Mouse (Mus musculus) hindbrain, embryonic 16.5 days (tissue): ENCODE results near the gene Epm2a. TPM values are rescaled to one million over a fixed set of nuclear protein-coding genes. Genes with fewer than 3 reads are reported as not detected.
A peak's percentile ranks its signal among the peaks of the same experiment; 100 is the strongest.

Experiments
- ATAC-seq: fragments of 200-750 bp; cut with Nextera tagmentation; 2 replicates; pipeline ENCODE4 v1.8.0; 2017; ENCODE audit warnings: moderate TSS enrichment, moderate library complexity
- H3K27ac ChIP-seq: fragments of 300-500 bp; sonication (generic); 2 replicates; pipeline ENCODE4 v1.5.1; 2014; ENCODE audit warnings: low read depth, mild to moderate bottlenecking, control low read depth, low read length, moderate library complexity
- H3K27me3 ChIP-seq: fragments of 300-500 bp; sonication (generic); replicated peaks from 2 replicates; pipeline ENCODE4 v1.6.1; 2014; ENCODE audit warnings: low read length; ENCODE audit not compliant: control insufficient read depth, insufficient read depth
- H3K36me3 ChIP-seq: fragments of 300-500 bp; sonication (generic); 2 replicates; pipeline ENCODE4 v1.6.1; 2014; ENCODE audit warnings: mild to moderate bottlenecking, low read length, moderate library complexity, mixed read lengths; ENCODE audit not compliant: control insufficient read depth, insufficient read depth
- H3K4me1 ChIP-seq: fragments of 300-500 bp; sonication (generic); 2 replicates; pipeline ENCODE4 v1.6.1; 2014; ENCODE audit warnings: low read depth, low read length; ENCODE audit not compliant: control insufficient read depth, insufficient read depth
- H3K4me2 ChIP-seq: fragments of 300-500 bp; sonication (generic); 2 replicates; pipeline ENCODE4 v1.6.1; 2014; ENCODE audit warnings: mild to moderate bottlenecking, low read length, control low read depth, moderate library complexity
- H3K4me3 ChIP-seq: fragments of 300-500 bp; sonication (generic); 2 replicates; pipeline ENCODE4 v1.5.1; 2014; ENCODE audit warnings: mild to moderate bottlenecking, low read length, control low read depth, moderate library complexity
- H3K9ac ChIP-seq: fragments of 300-500 bp; sonication (generic); 2 replicates; pipeline ENCODE4 v1.6.1; 2014; ENCODE audit warnings: low read depth, mild to moderate bottlenecking, control low read depth, low read length, moderate library complexity
- H3K9me3 ChIP-seq: fragments of 300-500 bp; sonication (generic); 2 replicates; pipeline ENCODE4 v1.6.1; 2014; ENCODE audit warnings: mild to moderate bottlenecking, low read length, moderate library complexity; ENCODE audit not compliant: control insufficient read depth
- WGBS: fragments of 180-500 bp; shearing (Covaris S2); extraction: QIAGEN DNeasy Blood & Tissue Kit; methylation state at CpG from one replicate; pipeline ENCODE4 v1.1.7; 2014; 5-methylcytosine and 5-hydroxymethylcytosine counted together
- polyA plus RNA-seq: library from polyadenylated mRNA; unstranded; fragments of >200 nt; fragmentation: Nextera tagmentation; extraction: Ambion mirVana; gene quantifications from 2 replicates; pipeline ENCODE4 v1.2.1, GENCODE M21; 2015

Epm2a gene
- polyA plus RNA-seq, 1 experiment from 2014 or later: 2.1 TPM

- no peaks in the 10 kb centered on the region for H3K36me3 ChIP-seq
- ATAC-seq: no peak
- no peak overlapping the region for H3K27ac ChIP-seq
- H3K27me3 ChIP-seq: no peaks in the 10 kb centered on the region
- H3K9me3 ChIP-seq: no peaks in the 10 kb centered on the region
- H3K4me2 ChIP-seq: no peak overlapping the region
- no peak overlapping the region for H3K9ac ChIP-seq
- H3K4me1 ChIP-seq: no peaks in the 10 kb centered on the region
- WGBS: 85% methylated on average over 5 of the region's 5 CpGs
- no peak overlapping the region for H3K4me3 ChIP-seq
These were observed 67.7 kb downstream of the Epm2a start for GRCm38 (mm10) chr10:11410926-11411325.

- Histone ChIP-seq H3K27ac (no peak overlapping the region), H3K27me3 (no peaks in the 10 kb centered on the region), H3K36me3 (no peaks in the 10 kb centered on the region), H3K9me3 (no peaks in the 10 kb centered on the region), H3K4me3 (no peak overlapping the region), H3K4me1 (no peaks in the 10 kb centered on the region), H3K4me2 (no peak overlapping the region), H3K9ac (no peak overlapping the region)
- 90% methylated on average over 3 of the region's 3 CpGs for WGBS
- ATAC-seq: no peak
These were observed 76.9 kb downstream of the Epm2a start for GRCm38 (mm10) chr10:11420071-11420470.

DNA sequence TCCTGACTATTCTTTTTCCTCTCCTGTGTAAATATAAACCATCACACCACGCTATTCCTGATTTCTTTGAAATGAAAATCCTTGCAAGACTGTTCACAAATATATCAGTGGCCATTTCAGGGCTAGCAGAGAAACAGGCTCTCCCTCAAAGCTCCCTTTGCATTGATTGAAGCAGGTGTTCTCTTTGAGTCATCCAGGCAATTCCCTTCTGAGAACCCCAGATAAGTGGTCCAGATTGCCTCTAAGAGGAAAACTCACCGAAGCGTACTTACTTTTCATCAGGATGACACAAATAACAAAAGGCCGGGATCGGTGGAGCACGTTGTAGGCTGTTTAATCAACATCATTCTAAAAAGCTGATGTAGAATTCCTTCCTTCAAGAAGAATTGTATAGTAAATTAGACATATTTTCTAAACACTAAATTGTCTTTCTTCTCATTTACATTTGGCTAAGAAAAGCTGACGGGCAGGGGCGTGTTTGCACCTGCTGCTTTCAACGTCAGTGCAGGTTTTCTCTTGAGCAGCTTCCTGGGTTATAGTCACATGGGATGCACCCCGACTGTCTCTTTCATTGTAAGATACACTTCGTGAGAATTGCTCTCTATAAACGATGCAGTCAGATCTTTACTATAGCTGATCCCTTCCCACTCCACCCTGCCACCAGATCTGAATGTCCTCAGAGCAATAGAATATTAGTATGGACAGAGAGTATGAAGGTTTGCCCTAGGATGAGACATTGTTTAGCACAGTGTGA, 86.0 kb downstream of the Epm2a start:
- 56% methylated on average over 12 of the region's 12 CpGs for WGBS
- Histone ChIP-seq H3K4me2 (no peak overlapping the region), H3K27me3 (no peaks in the 10 kb centered on the region), H3K9me3 (no peaks in the 10 kb centered on the region), H3K27ac (no peak overlapping the region), H3K36me3 (no peaks in the 10 kb centered on the region), H3K9ac (no peak overlapping the region), H3K4me3 (no peak overlapping the region), H3K4me1 (no peaks in the 10 kb centered on the region)
- no peak for ATAC-seq

GRCm38 (mm10) chr10:11436961-11437360, 93.8 kb downstream of the Epm2a start:
- no peak overlapping the region for H3K4me2 ChIP-seq
- ATAC-seq: no peak
- H3K4me3 ChIP-seq: no peak overlapping the region
- no peaks in the 10 kb centered on the region for H3K36me3 ChIP-seq
- 62% methylated on average over 1 of the region's 1 CpGs for WGBS
- no peak overlapping the region for H3K9ac ChIP-seq
- H3K27ac ChIP-seq: no peak overlapping the region
- H3K9me3 ChIP-seq: no peaks in the 10 kb centered on the region
- H3K4me1 ChIP-seq: no peaks in the 10 kb centered on the region
- no peaks in the 10 kb centered on the region for H3K27me3 ChIP-seq

- Histone ChIP-seq H3K4me1 (no peaks in the 10 kb centered on the region), H3K36me3 (no peaks in the 10 kb centered on the region), H3K4me3 (no peak overlapping the region), H3K9ac (no peak overlapping the region), H3K27ac (no peak overlapping the region), H3K9me3 (no peaks in the 10 kb centered on the region), H3K4me2 (no peak overlapping the region), H3K27me3 (no peaks in the 10 kb centered on the region)
- ATAC-seq: no peak
- WGBS: 87% methylated on average over 10 of the region's 10 CpGs
These were observed 95.3 kb downstream of the Epm2a start for GRCm38 (mm10) chr10:11438461-11438860.

- Histone ChIP-seq H3K9ac (no peak overlapping the region), H3K4me2 (no peak overlapping the region), H3K9me3 (no peaks in the 10 kb centered on the region), H3K27me3 (no peaks in the 10 kb centered on the region), H3K4me1 (no peaks in the 10 kb centered on the region), H3K27ac (no peak overlapping the region), H3K4me3 (no peak overlapping the region), H3K36me3 (no peaks in the 10 kb centered on the region)
- 88% methylated on average over 6 of the region's 6 CpGs for WGBS
- no peak for ATAC-seq
These were observed 96.1 kb downstream of the Epm2a start for GRCm38 (mm10) chr10:11439342-11439741.

DNA sequence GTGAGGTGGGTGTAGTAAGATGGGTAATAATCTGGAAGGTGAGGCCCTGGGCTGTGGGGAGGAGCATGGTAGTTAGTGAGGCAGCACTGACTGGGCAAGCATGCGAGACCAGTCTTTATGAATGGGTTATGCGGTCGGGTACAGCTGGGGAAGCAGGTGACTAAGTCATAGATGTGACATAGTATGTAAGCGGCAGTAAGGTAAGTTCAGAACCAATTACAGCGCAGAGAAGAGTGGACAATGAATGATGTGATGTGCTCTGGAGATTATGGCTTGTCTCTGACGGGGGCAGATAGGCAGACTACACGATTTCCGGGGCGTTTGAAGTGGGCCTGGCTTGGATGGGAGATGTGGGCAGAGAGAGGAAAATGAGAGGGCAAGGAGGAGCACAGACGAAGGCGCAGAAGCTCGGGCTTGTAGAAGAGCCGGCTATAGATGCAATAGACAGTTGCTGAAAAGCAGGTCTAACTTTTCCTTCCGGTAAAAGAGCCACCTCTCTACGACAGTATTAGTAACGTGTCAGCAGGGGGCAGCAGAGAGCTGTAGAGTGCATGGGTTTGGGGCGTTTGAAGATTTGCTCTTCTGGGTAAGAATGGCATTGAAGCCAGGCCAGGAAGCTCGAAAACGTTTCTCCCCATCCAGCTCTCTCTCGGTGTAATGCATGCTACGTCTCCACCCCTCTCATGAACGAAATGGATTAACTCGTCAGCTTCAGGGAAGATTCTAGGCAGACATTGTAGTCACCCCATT, 106.5 kb downstream of the Epm2a start:
- Histone ChIP-seq H3K9ac (peak overlapping the region; percentile 33; the same call in 1 of the 2 replicates), H3K27me3 (no peaks in the 10 kb centered on the region), H3K27ac (no peak overlapping the region), H3K9me3 (no peaks in the 10 kb centered on the region), H3K4me3 (no peak overlapping the region), H3K36me3 (no peaks in the 10 kb centered on the region), H3K4me2 (peak overlapping the region; percentile 41), H3K4me1 (peaks cover 8% of the 10 kb centered on the region)
- WGBS: 29% methylated on average over 23 of the region's 23 CpGs
- peak; percentile 94 for ATAC-seq

DNA sequence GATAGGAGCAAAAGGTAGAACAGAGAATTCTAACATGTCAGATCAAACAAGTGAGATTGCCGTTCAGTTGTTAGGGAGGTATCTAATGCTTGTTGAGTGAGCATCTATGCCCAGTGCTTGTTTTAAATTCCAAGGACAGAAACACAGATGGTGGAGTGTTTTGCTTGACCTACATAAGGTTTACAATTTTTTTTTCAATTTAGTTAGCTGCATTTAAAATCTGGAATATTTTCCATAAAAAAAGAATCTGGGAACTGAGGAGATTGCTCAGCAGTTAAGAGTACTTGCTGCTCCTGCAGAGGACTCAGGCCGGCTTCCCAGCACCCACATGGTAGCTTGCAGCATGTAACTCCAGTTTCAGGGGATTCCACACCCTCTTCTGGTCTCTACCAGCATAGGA, 109.3 kb downstream of the Epm2a start:
- 79% methylated on average over 2 of the region's 2 CpGs for WGBS
- no peak overlapping the region for H3K9ac ChIP-seq
- no peak for ATAC-seq
- H3K27ac ChIP-seq: no peak overlapping the region
- no peak overlapping the region for H3K4me2 ChIP-seq
- no peaks in the 10 kb centered on the region for H3K27me3 ChIP-seq
- no peaks in the 10 kb centered on the region for H3K9me3 ChIP-seq
- H3K4me3 ChIP-seq: no peak overlapping the region
- peaks cover 8% of the 10 kb centered on the region for H3K4me1 ChIP-seq
- H3K36me3 ChIP-seq: no peaks in the 10 kb centered on the region

- WGBS: 33% methylated on average over 1 of the region's 1 CpGs
- Histone ChIP-seq H3K9me3 (no peaks in the 10 kb centered on the region), H3K4me3 (no peak overlapping the region), H3K36me3 (no peaks in the 10 kb centered on the region; the same call in 1 of the 2 replicates), H3K27ac (no peak overlapping the region), H3K4me2 (no peak overlapping the region), H3K4me1 (no peaks in the 10 kb centered on the region), H3K27me3 (no peaks in the 10 kb centered on the region), H3K9ac (no peak overlapping the region)
- no peak for ATAC-seq
These were observed 114.2 kb downstream of the Epm2a start for GRCm38 (mm10) chr10:11457445-11457844.
